Mouse (Mus musculus) heart, postnatal 0 days (tissue): ENCODE measurements at regions not wholly inside any gene's neighbourhood (a gene's known extent, or its start where the extent isn't known, plus 50 kb on each side); places are given as distances from the start of the nearest gene placed in this dataset.
A peak's percentile ranks its signal among the peaks of the same experiment; 100 is the strongest.

Experiments used
- CTCF ChIP-seq: IDR thresholded peaks from 2 replicates; pipeline ENCODE4 v1.5.1; 2016; ENCODE audit warnings: antibody characterized with exemption, control low read depth, low read depth
- EP300 ChIP-seq: IDR thresholded peaks from 2 replicates; pipeline ENCODE4 v1.6.1; 2016; ENCODE audit warnings: antibody characterized with exemption, low read depth

DNA sequence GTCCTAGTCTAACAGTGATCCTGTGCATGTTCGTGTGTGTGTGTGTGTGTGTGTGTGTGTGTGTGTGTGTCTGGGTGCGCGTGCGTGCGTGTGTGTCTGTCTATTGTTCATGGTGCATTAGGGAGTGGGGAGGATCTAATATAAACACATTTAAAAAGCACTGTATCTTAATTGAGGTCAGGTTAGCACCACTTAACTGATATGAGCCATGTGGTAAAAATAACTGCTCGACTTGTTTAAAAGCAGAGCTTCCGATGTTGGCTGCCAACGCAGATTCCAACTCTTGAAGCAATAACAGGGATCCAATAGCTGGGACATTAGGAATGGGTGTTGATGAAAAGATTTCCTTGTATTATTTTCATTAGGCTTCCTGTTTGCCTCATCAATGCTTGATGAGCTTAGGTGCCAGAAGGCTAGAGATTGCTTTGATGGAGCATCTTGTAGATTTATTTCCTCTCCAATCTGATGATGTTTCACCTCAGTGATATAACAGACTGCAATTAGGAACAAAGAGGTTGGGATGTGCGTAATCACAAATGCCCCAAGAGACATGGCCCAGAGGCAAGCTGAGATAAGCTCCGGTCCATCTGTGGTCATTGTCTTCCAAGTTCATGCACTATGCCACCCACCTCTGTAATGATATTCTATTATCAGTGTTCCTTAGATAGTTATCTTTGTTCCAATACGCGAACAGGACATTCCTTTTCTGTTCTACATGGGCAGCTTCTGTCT, 135.7 kb upstream of the Asb5 start:
- no peak for TF ChIP-seq CTCF
- 0 out of 2 replicates have a peak, but pooled peaks have one; percentile 9 for TF ChIP-seq EP300
